Mouse (Mus musculus): Measurements from ENCODE around the gene Exoc4. TPM values are rescaled to one million over a fixed set of nuclear protein-coding genes. Genes with fewer than 3 reads are reported as not detected.
A peak's percentile ranks its signal among the peaks of the same experiment; 100 is the strongest.

The Exoc4 gene
- polyA plus RNA-seq, 1 experiment = 9.6 TPM

DNA sequence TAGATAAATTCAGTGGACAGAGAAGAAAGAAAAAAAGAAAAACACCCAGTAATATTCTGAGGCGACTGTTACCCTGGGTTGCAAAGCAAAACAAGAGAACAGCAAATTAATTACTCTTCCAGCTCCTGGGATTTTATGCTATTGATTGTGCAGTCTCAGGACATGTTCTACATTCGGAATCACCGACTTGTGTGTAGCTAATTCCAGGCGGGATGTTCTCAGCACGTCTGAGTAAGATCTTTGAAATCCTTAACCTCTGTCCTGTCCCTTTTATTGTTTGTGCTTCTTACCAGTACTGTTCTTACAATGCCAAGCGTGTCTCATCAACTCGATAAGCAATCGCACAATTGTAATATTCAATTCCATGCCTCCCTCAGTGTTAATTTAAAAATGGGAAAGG lies 664.6 kb downstream of the Exoc4 start:
- Histone ChIP-seq H3K36me3 (ENCODE audit: control insufficient read depth, insufficient read depth, low read length) (no peaks in the 10 kb centered on the region), H3K4me3 (ENCODE audit: insufficient read depth, low read depth, low read length) (no peak overlapping the region), H3K27ac (ENCODE audit: insufficient read depth, low read depth, low read length) (no peak overlapping the region), H3K27me3 (replicated peaks; ENCODE audit: control insufficient read depth, insufficient read depth, low read length) (no peaks in the 10 kb centered on the region), H3K4me1 (ENCODE audit: control insufficient read depth, insufficient read depth, low read length) (no peaks in the 10 kb centered on the region)
- WGBS = 94% methylated on average over 8 of the region's 8 CpGs
- no peak for DNase-seq
- no peak for TF ChIP-seq CTCF (conservative IDR thresholded peaks at IDR 0.05; ENCODE audit: insufficient read depth, insufficient read length, low read depth, low read length)
- no peak for TF ChIP-seq POLR2A (IDR thresholded peaks at IDR 0.05; ENCODE audit: low read depth, low read length)

DNA sequence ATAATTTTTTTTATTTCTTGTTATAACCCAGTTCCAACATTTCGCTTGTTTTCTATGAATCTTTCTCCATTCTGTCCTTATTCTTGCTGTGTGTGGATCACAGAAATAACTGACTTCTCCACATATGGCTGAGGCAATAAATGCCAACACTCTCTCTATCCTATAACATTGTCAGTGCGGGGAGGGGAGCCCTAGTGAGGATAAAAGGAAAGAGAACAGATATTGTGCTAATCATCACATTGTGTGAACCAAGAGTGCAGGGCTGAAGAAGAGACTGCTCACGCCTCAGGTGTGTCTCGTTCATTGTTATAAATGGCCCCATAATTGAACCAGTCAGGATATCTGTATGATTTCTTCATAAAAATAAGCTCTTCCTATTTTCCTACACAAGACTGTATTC lies 665.1 kb downstream of the Exoc4 start:
- no peak for DNase-seq
- no peaks in the 10 kb centered on the region for H3K36me3 ChIP-seq (ENCODE audit: control insufficient read depth, insufficient read depth, low read length)
- TF ChIP-seq CTCF (conservative IDR thresholded peaks at IDR 0.05; ENCODE audit: insufficient read depth, insufficient read length, low read depth, low read length) = no peak
- no peak for TF ChIP-seq POLR2A (IDR thresholded peaks at IDR 0.05; ENCODE audit: low read depth, low read length)
- no peak overlapping the region for H3K27ac ChIP-seq (ENCODE audit: insufficient read depth, low read depth, low read length)
- 97% methylated on average over 4 of the region's 4 CpGs for WGBS
- H3K4me3 ChIP-seq (ENCODE audit: insufficient read depth, low read depth, low read length) = no peak overlapping the region
- no peaks in the 10 kb centered on the region for H3K4me1 ChIP-seq (ENCODE audit: control insufficient read depth, insufficient read depth, low read length)
- no peaks in the 10 kb centered on the region for H3K27me3 ChIP-seq (replicated peaks; ENCODE audit: control insufficient read depth, insufficient read depth, low read length)

DNA sequence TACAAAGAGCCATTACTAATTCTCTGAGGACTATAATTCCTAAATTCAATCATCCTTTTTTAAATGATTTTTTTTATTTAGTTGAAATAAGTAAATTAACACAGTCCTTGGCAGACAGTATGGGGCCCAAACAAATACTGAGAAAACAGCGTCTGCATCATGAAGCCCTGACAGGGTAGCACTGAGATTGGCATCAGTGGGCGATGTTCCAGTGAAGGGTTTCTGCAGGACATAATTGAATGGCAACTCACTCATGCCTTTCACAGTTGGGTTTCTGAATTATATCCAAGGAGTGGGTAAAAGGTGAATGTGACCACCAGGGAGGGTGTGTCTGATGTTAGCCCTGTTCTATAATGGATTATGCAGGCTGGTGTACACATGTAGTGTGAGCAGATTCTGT lies 674.7 kb downstream of the Exoc4 start:
- H3K4me3 ChIP-seq (ENCODE audit: insufficient read depth, low read depth, low read length) = no peak overlapping the region
- no peaks in the 10 kb centered on the region for H3K4me1 ChIP-seq (ENCODE audit: control insufficient read depth, insufficient read depth, low read length)
- no peaks in the 10 kb centered on the region for H3K27me3 ChIP-seq (replicated peaks; ENCODE audit: control insufficient read depth, insufficient read depth, low read length)
- no peaks in the 10 kb centered on the region for H3K36me3 ChIP-seq (ENCODE audit: control insufficient read depth, insufficient read depth, low read length)
- no peak overlapping the region for H3K27ac ChIP-seq (ENCODE audit: insufficient read depth, low read depth, low read length)
- DNase-seq = no peak
- 88% methylated on average over 2 of the region's 2 CpGs for WGBS
- TF ChIP-seq CTCF (conservative IDR thresholded peaks at IDR 0.05; ENCODE audit: insufficient read depth, insufficient read length, low read depth, low read length) = no peak
- TF ChIP-seq POLR2A (IDR thresholded peaks at IDR 0.05; ENCODE audit: low read depth, low read length) = no peak

DNA sequence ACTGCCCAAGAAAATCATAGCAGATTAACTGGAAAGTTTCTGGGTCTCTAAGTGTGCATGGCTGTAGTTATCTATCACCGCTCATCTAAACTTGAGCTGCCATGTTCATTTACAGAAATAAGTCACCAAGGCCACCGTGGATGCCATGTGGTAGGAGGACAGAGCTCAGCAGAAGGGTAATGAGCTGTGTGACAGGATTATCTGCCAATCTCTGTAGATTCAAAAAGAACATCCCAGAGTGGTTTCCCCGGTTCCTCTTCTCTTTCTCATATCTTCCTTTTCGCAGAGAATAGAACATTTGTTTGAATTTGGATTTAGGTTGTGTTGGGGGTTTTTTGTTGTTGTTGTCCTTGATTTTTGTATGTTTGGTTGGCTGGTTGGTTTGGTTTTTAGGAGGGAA lies 676.0 kb downstream of the Exoc4 start:
- no peak for TF ChIP-seq POLR2A (IDR thresholded peaks at IDR 0.05; ENCODE audit: low read depth, low read length)
- 84% methylated on average over 4 of the region's 4 CpGs for WGBS
- peaks cover 4% of the 10 kb centered on the region; the same call in 1 of the 2 replicates for H3K4me1 ChIP-seq (ENCODE audit: control insufficient read depth, insufficient read depth, low read length)
- no peak for DNase-seq
- H3K27ac ChIP-seq (ENCODE audit: insufficient read depth, low read depth, low read length) = no peak overlapping the region
- H3K4me3 ChIP-seq (ENCODE audit: insufficient read depth, low read depth, low read length) = no peak overlapping the region
- H3K27me3 ChIP-seq (replicated peaks; ENCODE audit: control insufficient read depth, insufficient read depth, low read length) = no peaks in the 10 kb centered on the region
- no peaks in the 10 kb centered on the region for H3K36me3 ChIP-seq (ENCODE audit: control insufficient read depth, insufficient read depth, low read length)

DNA sequence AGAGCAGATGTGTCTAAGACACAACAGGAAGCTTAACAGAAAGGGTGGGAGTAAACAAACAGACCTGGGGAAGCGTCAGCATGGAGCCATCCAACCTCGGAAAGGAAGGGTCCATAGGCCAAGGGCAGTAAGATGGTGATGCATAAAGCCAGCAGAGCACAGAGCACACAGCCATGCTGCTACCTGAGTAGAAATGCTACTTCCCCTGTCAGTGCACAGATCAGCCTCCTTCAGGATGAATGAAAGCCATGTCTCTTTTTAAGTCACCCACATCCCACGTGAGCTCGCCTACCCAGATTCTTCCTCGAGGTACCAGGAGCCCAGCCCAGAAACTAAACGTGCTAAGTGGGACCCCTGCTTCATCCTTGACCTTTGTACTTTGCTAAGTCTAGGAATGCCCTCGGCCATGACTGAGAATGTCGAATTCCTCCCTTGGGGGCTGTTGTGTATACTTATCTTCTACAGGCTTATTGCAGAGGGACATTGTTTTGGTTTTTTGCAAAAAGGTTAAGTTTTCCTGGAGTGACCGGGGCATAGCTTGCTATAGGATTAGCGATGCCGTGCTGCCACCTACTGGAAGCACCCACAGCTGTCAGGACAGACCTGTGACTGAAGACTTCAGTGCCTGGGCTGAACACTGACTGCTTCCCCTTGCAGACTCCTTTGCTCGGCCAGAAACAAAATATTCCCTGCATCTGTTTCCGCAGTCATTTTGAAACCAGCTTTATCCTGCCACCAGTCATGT lies 680.6 kb downstream of the Exoc4 start:
- peak; percentile 80 for DNase-seq
- Histone ChIP-seq H3K4me3 (ENCODE audit: insufficient read depth, low read depth, low read length) (no peak overlapping the region), H3K4me1 (ENCODE audit: control insufficient read depth, insufficient read depth, low read length) (peaks cover 4% of the 10 kb centered on the region; the same call in 1 of the 2 replicates), H3K27me3 (replicated peaks; ENCODE audit: control insufficient read depth, insufficient read depth, low read length) (no peaks in the 10 kb centered on the region), H3K36me3 (ENCODE audit: control insufficient read depth, insufficient read depth, low read length) (no peaks in the 10 kb centered on the region), H3K27ac (ENCODE audit: insufficient read depth, low read depth, low read length) (no peak overlapping the region)
- peak; percentile 91 for TF ChIP-seq CTCF (conservative IDR thresholded peaks at IDR 0.05; ENCODE audit: insufficient read depth, insufficient read length, low read depth, low read length)
- no peak for TF ChIP-seq POLR2A (IDR thresholded peaks at IDR 0.05; ENCODE audit: low read depth, low read length)
- 11% methylated on average over 13 of the region's 13 CpGs for WGBS

DNA sequence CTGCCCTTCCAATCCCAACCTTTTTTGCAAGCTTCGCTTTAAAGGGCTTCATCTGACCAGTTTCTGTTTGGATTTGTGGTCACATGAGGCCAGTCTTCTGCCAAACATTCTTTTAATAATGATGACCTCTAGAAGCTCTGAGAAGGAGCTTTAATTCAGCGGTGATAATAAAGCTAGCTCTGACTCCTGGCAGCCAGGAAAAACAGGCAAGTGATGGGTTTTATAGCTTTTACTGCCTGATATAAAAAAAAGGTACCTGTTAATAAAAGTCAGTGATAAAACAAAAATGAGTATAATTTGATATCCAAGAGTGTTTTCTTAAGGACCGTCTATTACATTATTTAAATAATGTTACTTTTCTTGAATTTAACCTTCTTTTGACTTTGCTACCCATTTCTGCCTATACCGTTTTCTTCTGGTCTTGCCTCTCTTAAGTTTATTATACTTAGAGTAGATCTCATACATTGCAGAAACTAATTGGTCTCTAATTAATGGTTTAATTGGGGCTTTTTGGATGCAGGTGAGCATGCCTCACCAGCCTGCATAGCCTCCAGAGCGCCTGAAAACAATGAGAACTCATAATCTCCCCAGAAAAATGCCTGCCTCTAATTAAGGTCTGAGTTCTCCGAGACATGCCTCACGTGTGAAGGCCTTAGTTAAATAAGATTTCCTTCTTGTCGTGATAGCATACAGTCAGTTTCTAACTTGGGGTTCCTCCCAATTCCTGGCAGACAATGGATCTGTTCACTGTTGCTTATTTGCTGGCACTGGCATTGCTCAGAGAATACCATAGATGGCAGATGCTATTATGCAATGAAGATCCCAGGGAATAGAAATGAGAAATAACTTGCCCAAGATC lies 681.4 kb downstream of the Exoc4 start:
- 65% methylated on average over 8 of the region's 8 CpGs for WGBS
- TF ChIP-seq CTCF (conservative IDR thresholded peaks at IDR 0.05; ENCODE audit: insufficient read depth, insufficient read length, low read depth, low read length) = no peak
- no peak for TF ChIP-seq POLR2A (IDR thresholded peaks at IDR 0.05; ENCODE audit: low read depth, low read length)
- H3K27me3 ChIP-seq (replicated peaks; ENCODE audit: control insufficient read depth, insufficient read depth, low read length) = no peaks in the 10 kb centered on the region
- no peak overlapping the region for H3K4me3 ChIP-seq (ENCODE audit: insufficient read depth, low read depth, low read length)
- no peak for DNase-seq
- H3K4me1 ChIP-seq (ENCODE audit: control insufficient read depth, insufficient read depth, low read length) = peaks cover 4% of the 10 kb centered on the region; the same call in 1 of the 2 replicates
- no peaks in the 10 kb centered on the region for H3K36me3 ChIP-seq (ENCODE audit: control insufficient read depth, insufficient read depth, low read length)
- no peak overlapping the region for H3K27ac ChIP-seq (ENCODE audit: insufficient read depth, low read depth, low read length)

DNA sequence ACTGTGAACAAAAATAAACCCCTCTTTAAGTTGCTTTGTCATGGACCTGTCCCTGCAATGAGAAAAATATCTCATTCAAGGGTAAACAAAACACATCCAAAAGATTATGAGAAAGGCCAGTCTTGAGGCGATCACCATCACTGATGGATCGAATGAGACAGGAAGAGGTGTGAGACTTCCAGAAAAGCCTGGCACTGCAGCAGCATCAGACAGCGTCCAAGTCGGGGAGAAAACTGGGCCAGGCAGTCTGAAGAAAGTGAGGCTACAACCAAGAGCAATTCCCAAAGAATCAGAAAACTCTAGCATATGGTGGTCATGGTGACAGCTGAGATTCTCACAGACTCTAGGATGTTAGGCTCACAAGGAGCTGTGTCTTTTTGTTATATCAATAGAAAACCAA lies 689.0 kb downstream of the Exoc4 start:
- 98% methylated on average over 4 of the region's 4 CpGs for WGBS
- DNase-seq = no peak

More for the DNA sequence above, 689.0 kb downstream of the Exoc4 start:
- no peaks in the 10 kb centered on the region for H3K27me3 ChIP-seq (replicated peaks; ENCODE audit: control insufficient read depth, insufficient read depth, low read length)
- H3K27ac ChIP-seq (ENCODE audit: insufficient read depth, low read depth, low read length) = no peak overlapping the region
- no peaks in the 10 kb centered on the region for H3K36me3 ChIP-seq (ENCODE audit: control insufficient read depth, insufficient read depth, low read length)
- H3K4me1 ChIP-seq (ENCODE audit: control insufficient read depth, insufficient read depth, low read length) = no peaks in the 10 kb centered on the region
- H3K4me3 ChIP-seq (ENCODE audit: insufficient read depth, low read depth, low read length) = no peak overlapping the region
- TF ChIP-seq POLR2A (IDR thresholded peaks at IDR 0.05; ENCODE audit: low read depth, low read length) (no peak), CTCF (conservative IDR thresholded peaks at IDR 0.05; ENCODE audit: insufficient read depth, insufficient read length, low read depth, low read length) (no peak)

All from kidney, adult 2 months (tissue).